Mouse (Mus musculus) left cerebral cortex, postnatal 25 days (tissue): ENCODE measurements around the gene Nlgn2. TPM values are rescaled to one million over a fixed set of nuclear protein-coding genes. Genes with fewer than 3 reads are reported as not detected.
"Not testable (repeated sequence)": the region's sequence is repeated elsewhere in the genome, so short reads cannot be mapped to it uniquely, and the experiment has no call there.

Experiments used
- DNase-seq, 2 experiments: peaks; one replicate each; pipeline ENCODE4 v3.0.0; 2022; ENCODE audit warnings: low spot score in 2 of 2, mixed read lengths in 1 of 2
- intact Hi-C: fragments of 180-260 bp; cut with DNase I; formaldehyde crosslinking; loops from one replicate; pipeline ENCODE4 v1.15.1; 2025
- total RNA-seq, 2 experiments: library from RNA; stranded (reverse); gene quantifications; 2 replicates each; pipeline ENCODE4 v1.2.3; 2021

Nlgn2 gene
- total RNA-seq, 2 experiments from 2014 or later = 233 to 248 TPM

DNA sequence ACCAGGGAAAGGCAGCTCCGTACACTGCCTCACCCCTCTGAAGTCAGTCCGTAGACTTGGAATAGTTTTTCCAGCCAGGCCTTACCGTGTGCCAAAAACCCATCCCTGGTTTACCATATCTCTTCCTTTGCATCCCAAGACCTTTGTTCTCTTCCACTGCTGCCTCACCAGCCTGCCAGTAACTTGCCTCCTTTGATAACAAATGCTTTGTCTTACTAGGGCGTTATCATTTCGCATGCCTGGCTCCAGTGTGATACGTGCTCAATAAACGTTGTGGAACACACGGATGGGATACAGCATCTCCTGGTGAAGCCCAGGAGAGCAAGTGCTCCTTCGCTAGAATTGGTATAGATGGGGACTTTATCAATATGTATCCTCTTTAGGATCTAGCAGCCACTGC, 29.8 kb upstream of the Nlgn2 start:
- no peak for DNase-seq
- intact Hi-C loops = no loop called here

DNA sequence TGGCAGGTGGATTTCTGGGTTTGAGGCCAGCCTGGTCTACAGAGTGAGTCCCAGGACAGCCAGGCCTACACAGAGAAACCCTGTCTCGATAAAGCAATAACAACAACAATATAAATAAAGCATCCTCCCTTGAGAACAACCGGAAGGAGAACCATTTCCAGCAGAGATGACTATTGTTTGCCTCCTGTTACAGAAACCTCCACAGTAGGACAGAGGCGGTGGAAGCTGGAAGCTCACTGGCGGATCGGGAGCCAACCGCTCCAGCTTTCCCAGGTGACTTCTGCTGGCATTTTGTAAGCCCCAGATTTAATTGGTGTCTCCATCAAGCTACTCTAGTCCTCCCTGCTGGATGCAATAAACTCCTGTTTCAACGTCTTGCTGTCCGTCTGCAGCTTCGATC, 28.0 kb upstream of the Nlgn2 start:
- intact Hi-C loops = no loop called here
- no peak for DNase-seq

DNA sequence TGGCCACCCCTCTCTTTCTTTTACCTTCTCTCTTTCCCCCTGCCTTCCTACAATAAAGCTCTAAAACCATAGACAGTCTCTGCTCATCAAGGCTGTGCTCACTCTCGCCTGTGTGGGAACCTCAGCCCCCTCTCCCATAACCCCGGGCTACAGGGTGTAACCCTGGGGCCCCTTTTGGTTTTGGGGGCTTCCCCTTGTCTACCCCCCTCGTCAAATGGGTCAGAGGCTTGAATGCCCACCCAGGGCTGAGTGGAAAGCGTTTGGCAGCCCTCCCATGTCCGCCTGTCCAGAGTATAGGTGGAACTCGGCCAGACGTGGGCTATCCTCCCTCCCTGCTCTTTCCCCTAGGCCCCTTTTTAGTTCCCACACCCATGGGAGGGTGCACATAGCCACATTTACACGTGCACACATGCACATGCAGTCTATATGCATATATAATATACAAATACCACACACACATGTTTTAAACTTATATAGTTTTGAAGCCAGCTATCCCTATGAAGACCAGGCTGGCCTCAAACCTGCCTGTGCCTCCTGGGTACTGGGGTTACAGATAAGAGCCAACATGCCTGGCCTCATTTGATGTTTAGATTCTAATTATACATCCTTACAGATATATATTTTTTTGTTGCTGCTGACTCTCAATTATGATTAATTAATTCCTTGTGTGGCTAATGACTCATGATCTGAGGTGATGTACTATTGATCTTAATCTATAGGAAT, 26.7 kb upstream of the Nlgn2 start:
- DNase-seq = no peak
- intact Hi-C loops = no loop called here

DNA sequence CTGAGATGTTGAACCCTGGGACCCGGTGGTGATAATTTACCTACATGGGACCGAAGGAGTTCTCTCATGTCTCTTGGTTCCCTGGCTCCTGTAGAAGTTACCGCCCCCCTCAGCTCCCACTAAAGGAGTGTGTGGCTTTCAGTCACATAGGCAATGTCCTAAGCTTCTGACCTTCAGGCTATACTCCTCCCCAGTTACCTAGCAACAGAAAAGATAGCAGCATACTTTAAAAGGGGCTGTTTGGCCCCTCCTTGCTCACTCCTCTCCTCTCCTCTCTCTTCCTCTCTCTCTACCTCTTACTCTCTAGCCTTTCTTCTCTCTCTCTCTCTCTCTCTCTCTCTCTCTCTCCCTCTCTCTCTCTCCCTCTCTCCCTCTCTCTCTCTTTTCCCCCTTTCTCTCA, 26.1 kb upstream of the Nlgn2 start:
- intact Hi-C loops, DNase-seq: not testable (repeated sequence)

DNA sequence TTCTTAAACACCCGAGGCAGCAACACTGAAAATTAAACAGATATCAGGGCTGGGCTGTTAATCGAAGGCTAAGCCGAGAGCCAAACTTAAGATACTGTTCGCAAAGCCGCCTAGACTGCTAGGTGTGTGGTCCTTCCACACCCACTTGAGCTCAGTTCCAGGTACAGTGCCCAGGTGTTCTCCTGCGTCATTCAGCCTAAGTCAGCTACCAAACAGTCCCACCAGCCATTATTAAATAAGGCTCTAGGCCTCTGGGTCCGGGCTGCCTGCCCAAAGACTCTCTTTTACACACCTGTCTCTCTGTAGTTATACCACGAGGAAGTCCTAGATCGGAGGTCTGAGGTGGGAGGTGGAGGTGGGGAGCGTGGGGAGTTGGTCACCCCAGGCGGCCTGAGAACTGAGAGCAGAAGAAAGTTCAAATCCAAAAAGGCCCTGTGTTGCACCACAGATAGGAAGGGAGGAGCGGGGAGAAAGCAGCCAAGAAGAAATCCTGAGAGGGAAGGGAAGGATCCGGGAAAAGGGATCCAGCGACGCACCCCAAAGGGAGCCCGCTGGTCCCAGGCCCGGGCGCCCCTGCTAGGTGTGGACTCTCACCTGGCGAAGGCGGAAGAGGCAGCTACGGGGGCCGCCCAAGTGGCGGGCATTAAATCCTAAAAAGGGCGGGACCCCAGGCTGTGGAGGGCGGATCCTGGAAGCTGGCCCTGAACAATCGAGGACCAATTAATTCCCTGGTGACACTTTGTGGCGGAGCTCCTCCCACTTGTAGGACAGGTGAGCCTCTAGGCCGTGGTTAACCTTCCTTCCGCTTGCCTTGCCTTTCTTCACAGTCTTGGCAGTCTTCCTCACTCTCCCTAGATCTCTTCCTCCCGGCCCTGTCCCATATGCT, 20.8 kb upstream of the Nlgn2 start, which contains the start of gene Tnk1:
Tnk1 (minus strand) TSS at position 618 of the 886 bp plus-strand sequence.
- intact Hi-C loops = no loop called here
- no peak for DNase-seq

DNA sequence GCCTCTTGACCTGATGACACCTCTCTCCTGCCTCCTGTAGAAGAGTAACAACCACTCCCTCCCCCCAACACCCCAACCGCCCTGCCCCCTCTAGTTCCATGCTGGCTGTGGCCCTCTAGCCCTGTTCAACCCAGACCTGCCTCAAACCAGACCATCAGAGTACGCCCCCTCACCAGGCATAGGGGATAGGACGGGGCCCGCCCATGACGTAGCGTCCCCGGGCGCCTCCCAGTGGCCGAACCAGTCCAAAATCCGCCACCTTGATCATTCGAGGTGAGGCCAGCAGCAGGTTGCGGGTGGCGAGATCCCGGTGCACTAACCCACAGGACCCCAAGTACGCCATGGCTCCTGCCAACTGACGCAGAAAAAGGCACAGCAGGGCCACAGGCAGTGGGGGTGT, 17.8 kb upstream of the Nlgn2 start:
- intact Hi-C loops = no loop called here

DNA sequence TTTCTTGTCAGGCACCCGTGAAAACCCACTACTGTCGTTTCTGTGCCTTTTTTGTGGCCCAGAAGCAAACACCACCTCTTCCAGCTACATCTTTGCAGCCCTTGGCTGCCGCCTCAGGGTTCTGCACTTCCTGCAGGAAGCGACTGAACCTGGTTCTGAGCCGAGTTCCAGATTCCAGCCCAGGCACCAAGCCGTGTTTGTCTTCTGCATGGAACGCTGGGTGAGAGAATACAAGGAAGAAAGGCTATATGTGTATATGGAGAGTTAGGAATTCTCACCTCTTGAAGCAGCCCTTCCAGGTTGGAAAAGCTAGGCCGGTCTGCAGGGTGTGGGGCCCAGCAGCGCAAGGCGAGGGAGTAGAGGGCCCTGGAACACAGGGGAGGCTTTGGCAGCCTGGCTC, 17.1 kb upstream of the Nlgn2 start:
- DNase-seq = no peak
- intact Hi-C loops = no loop called here

More for the DNA sequence above, 17.8 kb upstream of the Nlgn2 start:
- DNase-seq = no peak

DNA sequence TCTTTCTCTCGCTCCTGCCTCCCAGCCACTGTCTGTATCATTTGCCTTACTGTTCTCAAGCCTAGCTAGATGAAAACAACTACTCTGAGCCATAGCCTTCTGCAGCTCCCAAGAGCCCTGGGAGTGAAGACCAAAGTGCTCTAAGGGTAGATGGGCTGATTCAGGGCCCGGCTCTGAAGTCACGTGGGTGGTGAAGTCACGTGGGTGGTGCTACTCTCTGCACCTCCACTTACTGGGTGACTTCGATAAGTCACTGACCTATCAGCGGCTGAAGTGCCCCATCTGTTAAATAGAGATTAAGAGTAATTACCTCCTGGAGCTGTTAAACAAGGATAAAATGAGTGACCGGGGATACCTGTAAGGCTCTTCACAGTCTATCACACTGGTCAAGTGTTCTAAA, 16.4 kb upstream of the Nlgn2 start:
- intact Hi-C loops = no loop called here
- no peak for DNase-seq

DNA sequence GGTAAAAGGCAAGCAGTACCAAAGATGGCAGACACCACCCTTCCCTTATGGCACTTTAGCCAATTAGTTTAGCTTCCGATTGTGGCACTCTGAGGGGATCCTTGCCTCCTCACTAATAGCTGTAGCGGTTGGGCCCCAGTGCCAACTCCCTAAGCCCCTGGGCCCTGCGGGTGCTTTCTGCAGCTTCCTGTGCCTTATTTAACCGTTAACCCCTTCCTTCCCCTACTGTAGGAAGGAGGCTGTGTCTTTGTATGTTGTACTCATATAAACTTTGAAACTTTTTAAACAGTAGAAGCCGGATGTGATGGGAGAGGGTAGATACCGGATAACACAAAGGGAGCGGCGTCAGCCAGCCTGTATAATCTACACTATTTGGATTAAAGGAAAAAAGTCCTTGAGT, 13.2 kb upstream of the Nlgn2 start:
- DNase-seq = no peak
- intact Hi-C loops = no loop called here

DNA sequence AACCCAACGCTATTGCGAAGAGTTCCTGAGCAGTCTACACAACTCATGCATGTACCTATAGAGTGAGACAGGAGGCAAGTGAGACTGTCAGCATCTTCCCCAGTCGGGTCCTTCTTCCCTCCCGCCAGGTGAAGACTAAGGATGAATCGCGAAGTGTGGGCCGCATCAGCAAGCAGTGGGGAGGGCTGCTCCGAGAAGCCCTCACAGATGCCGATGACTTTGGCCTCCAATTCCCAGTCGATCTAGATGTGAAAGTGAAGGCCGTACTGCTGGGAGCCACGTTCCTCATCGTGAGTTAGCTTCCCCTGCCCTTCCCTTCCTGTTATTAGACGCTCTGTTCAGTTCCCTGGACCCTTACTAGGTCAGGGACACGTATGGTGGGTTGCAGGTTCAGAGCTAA, 12.3 kb upstream of the Nlgn2 start:
- intact Hi-C loops = no loop called here

DNA sequence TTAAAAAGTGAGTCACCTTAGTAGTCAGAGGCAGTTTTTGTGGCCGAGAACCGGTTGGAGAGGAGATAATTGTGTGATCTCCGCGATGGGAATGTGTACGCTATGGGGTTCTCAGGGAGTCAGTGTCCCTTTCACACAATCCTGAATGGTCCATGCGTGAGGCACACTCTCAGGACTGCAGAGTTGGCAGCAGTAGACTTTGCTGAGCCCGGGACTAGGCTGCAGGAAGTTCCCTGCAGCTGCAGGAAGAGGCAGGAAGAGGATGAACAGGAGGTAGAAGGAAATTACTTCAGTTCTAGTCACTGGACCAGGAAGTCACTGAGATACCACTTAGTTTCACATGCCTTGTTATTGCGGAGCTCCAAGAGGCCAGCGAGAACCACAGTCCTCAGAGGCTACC, 11.5 kb upstream of the Nlgn2 start:
- DNase-seq = no peak
- intact Hi-C loops = no loop called here

More for the DNA sequence above, 12.3 kb upstream of the Nlgn2 start:
- DNase-seq = no peak

DNA sequence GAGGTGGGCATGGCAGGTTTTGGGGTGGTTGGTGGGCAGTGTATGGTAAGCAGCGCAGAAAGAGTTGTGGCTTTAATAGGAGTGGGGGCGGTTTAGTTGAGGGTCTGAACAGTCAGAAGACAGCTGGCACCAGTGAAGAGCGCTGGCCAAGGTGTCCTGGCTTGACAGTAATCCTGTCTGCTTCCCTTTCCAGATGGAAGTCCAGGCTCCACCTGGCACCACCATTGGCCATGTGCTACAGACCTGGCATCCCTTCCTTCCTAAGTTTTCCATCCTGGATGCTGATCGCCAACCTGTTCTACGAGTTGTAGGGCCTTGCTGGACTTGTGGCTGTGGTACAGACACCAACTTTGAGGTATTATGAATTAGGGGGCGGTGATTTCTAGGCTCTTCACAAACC, 10.4 kb upstream of the Nlgn2 start:
- intact Hi-C loops = no loop called here
- no peak for DNase-seq

DNA sequence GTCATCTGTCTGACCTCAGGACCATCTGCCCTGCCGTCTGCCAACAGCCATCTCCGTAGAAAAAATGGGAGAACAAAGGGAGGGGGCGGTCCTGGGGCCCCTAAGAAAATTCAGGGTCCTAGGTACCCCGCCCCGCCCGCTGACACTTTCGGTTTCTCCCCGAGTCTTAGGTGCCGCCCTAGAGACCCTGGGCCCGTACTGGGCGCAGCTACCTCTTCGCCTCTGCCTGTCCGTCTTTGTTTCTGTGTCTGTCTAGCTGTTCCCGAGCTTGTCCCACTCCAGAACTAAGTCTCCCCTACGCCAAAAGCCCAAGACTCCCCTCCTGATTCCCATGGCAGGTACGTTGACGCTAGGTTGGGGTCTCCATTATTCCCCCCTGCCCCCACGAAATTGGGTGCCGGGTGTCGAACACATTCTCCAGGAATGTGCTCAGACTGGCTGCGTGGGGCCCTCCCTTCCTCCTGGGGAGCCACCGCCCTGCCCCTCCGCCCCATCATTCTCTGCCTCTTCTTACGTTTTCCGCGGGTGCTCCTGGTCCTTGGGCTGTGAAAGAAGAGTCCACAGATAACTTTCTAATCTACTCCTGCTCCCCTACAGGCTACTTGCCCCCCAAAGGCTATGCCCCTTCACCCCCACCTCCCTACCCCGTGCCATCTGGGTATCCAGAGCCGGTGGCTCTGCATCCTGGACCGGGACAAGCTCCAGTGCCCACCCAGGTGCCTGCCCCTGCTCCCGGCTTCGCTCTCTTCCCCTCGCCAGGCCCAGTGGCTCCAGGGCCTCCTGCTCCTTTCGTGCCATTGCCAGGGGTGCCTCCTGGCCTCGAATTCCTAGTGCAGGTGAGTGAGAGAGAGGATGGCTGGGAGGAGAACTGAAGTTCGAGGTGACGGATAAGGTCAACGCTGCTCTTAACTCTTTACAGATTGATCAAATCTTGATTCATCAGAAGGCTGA, 9.4 kb upstream of the Nlgn2 start:
- intact Hi-C loops = loop anchor here (1.0 kb wide), 1 partner anchor 9 kb away; the partner anchor contains the start of gene Tmem256
- DNase-seq = no peak

DNA sequence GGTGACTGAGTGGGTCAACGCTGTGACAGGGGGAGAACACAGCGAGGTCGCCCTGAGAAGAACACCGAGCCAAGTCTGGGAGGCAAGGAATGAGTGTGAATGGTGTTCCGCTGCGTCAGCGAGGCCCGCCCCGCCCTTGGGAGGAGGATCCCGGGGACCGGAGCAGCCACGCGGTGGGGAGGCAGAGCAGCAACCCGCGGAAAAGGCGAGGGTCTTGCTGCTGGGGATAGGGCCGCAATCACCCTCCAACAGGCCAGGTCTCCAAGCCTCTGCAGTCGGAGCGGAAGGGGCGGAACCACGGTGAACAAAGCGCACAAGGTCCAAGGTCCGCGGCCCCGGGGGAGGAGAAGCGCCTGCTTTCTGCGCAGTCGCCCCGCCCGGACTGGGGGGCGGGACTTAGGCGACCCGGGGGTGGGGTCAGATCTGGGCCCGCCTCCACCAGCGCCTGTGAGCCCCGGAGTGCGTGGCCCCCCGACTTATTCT, 8.7 kb upstream of the Nlgn2 start, which contains the start of gene Plscr3:
Plscr3 (plus strand) TSS at position 179 of the 483 bp plus-strand sequence.
- peak; percentile 87 to 88 for DNase-seq
- intact Hi-C loops = loop anchor here (1.0 kb wide), 1 partner anchor 8 kb away; the partner anchor contains the start of gene Tmem256

DNA sequence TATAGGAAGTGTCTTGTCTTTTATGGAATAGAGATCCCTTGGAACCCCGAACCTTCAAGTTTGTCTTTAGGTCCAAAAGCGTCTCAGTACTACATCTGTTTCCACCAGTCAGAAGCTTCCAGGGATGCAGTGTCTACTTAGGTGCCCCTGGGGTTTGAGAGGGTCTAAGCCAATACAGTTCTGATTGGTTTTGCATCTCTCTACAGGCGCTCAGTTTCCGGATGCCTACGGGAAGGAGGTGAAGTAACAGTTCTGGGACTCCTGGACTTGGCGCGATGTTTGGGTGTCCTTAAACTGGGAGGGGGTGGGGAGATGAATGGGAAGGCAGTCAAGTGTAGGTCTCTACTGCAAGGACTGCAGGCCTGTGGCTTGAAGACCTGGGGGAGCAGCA, 1.1 kb upstream of the Nlgn2 start:
- intact Hi-C loops = loop anchor here (1.0 kb wide), 1 partner anchor 8 kb away; the partner anchor contains the start of gene Plscr3
- no peak for DNase-seq

DNA sequence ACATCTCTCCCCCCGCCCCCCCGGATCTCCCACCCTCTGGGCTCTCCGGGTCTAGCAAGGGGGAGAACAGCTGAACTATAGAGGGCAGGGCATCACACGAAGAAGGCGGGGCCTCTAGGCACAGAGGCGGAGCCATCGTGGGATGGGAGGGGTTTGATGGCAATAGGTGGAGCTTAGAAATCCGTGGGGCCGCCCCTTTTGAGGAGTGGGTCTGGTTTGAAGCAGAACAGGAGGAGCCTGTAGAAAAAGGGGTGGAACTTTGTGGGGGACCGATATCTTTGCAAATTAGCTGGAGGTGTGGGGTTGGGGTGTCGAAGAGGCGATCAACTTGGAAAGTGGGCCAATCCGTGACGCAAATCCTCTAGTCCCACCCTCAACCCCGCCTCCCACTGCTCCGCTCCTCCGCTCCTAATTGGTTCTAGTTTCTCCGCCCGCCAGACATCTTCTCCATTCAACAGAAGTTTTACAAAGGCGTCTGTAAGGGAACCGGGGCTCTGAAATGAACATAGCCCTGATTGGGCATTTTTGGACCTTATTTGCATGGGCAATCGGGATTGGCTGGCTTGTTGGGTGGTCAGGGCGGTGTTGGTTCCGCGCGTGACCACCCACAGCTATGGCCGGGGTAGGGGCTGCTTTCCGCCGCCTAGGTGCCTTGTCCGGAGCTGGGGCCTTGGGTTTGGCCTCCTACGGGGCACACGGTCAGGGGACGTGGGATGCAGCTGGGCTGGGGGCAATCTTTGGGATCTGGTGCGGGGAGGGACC, 549 bp upstream of the Nlgn2 start, which contains the start of gene Tmem256:
Tmem256 (plus strand) TSS at position 563 of the 762 bp plus-strand sequence.
- intact Hi-C loops = loop anchor here (1.0 to 2.0 kb wide), 4 partner anchors 8 to 79 kb away; partner anchors contain the start of genes Plscr3 and Polr2a
- DNase-seq = peak; percentile 96 to 99

DNA sequence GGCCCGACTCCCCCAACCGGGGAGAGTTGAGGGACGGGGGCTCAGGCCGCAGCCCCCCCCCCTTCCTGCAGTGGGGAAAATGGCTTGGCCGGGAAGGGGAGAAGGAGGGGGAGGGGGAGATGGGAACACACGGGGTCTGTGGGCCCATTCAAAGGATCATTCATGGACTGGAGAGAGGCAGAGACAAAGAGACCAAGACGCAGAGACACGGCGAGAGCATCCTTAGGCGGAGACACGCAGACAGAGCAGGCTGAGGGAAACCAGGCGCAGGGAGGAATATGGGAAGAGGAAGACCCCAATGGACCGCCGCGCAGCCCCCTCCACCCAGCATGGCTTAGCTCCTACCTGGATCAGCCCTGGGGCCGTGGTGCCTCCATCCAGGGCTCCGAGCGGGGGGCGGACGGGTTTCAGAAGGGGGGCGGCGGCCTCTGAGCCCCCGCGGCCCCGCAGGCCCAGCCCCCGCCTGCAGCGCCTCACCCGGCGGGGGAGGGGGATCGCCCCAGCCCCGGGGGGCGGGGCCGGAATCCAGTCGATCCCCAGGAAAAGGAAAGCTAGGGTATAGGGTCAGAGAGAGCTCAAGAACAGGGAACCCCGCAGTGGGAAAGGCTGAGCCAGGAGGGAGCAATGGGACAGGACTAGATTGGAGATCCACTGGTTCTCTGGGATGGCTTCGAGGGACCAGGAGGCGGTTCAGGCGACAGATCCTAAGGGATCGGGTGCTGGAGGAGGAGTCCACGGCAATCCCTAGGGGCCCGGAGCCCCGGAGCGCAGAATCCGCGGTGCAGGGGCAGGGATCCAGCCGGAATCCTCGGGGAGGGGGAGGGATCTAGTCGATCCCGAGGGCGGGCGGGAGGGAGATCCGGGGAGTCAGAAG, 644 bp downstream of the Nlgn2 start:
- intact Hi-C loops = loop anchor here (2.0 kb wide), 3 partner anchors 34 to 78 kb away; partner anchors contain the start of gene Polr2a
- DNase-seq = peak; percentile 42 to 43
